Mouse (Mus musculus): Measurements from ENCODE around the gene Cbll1. TPM values are rescaled to one million over a fixed set of nuclear protein-coding genes. Genes with fewer than 3 reads are reported as not detected.

Cbll1 gene
- polyA plus RNA-seq, 1 experiment from 2014 or later: 13.2 TPM

DNA sequence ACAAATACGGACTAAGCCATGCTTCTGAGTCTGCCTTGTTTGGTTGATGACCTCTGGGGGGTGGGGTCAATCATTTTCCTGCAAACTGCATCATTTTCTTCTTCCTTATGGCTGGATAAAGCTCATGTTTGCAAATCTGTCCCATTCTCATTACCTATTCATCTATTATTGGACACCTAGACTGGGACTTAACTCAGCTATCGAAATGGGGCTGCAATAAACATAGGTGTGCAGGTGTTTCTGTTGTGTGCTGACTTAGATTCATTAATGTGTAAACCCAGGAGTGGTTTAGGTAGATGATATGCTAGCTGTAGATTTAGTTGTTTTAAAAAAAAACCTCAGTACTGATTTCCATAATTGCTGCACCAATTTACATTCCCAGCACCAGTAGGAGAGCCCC lies 59.8 kb downstream of the Cbll1 start:
- ATAC-seq (no peak), DNase-seq (ENCODE audit: low read depth, low spot score) (no peak)
- ChIA-PET POLR2A (no interaction called here), CTCF (no interaction called here)
- TF ChIP-seq CTCF (IDR thresholded peaks at IDR 0.05): no peak
- in situ Hi-C loops (cut with MboI; ENCODE audit: low pct_unique_long_range_greater_than_20kb): no loop called here
- H3K27me3 ChIP-seq: peaks cover 55% of the 10 kb centered on the region

DNA sequence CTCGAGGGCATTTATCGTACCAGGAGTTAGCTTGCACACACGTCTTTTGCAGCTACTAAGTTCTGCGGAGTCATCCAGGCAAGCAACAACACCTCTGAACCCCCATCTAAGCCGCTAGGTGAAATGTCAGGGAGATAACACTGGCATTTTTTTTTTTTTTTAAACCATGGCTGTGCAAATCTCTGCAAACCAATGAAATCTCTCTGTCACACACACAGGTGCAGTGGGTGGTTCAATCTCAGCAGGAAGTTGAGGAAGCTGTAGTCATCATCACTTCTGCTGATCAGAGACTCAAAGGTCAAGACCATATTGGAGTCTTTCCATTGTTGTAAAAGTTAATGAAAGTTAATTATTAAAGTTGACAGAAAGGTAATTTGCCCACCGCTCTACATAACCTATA lies 61.6 kb downstream of the Cbll1 start:
- DNase-seq (ENCODE audit: low read depth, low spot score): no peak
- TF ChIP-seq CTCF (IDR thresholded peaks at IDR 0.05): no peak
- ChIA-PET POLR2A (no interaction called here), CTCF (no interaction called here)
- in situ Hi-C loops (cut with MboI; ENCODE audit: low pct_unique_long_range_greater_than_20kb): no loop called here
- H3K27me3 ChIP-seq: peaks cover 56% of the 10 kb centered on the region
- ATAC-seq: no peak

Other genes starting within 250 kb of the Cbll1 start
- gene Lamb1, start 234.4 kb downstream of the Cbll1 start, polyA plus RNA-seq (2021): 290 TPM
- 145 TPM for gene Dld, start 148.2 kb downstream of the Cbll1 start, polyA plus RNA-seq (2021)
- not detected for gene Slc26a3, start 108.7 kb downstream of the Cbll1 start, polyA plus RNA-seq (2021)
- gene Slc26a4, start 60.4 kb upstream of the Cbll1 start, polyA plus RNA-seq (2021): 0.17 TPM
- gene Bcap29, start 135.0 kb upstream of the Cbll1 start, polyA plus RNA-seq (2021): 28.3 TPM
- 10.0 TPM for gene Dus4l, start 155.2 kb upstream of the Cbll1 start, polyA plus RNA-seq (2021)
- 26.9 TPM for gene Cog5, start 155.3 kb upstream of the Cbll1 start, polyA plus RNA-seq (2021)
- 0.01 TPM for gene Gpr22, start 214.3 kb upstream of the Cbll1 start, polyA plus RNA-seq (2021)

All from Patski (cell line).